Mouse (Mus musculus): ENCODE measurements at regions not wholly inside any gene's neighbourhood (a gene's known extent, or its start where the extent isn't known, plus 50 kb on each side); places are given as distances from the start of the nearest gene placed in this dataset.

- Histone ChIP-seq H3K79me2 (ENCODE audit: control insufficient read depth, insufficient read depth, low read length, poor library complexity) (no peaks in the 10 kb centered on the region), H3K9me3 (replicated peaks; ENCODE audit: insufficient read depth, low read length) (no peaks in the 10 kb centered on the region), H3K36me3 (ENCODE audit: control insufficient read depth in 1 of 2, insufficient read depth in 2 of 2, low read length in 2 of 2) (no peaks in the 10 kb centered on the region), H3K4me1 (ENCODE audit: control insufficient read depth in 1 of 2, insufficient read depth in 2 of 2, low read length in 2 of 2) (no peaks in the 10 kb centered on the region), H3K4me3 (ENCODE audit: control insufficient read depth in 1 of 2, insufficient read depth in 1 of 2, low read depth in 2 of 2, low read length in 2 of 2) (no peak overlapping the region), H3K27ac (ENCODE audit: control insufficient read depth, low read depth, low read length) (no peak overlapping the region), H3K9ac (ENCODE audit: control insufficient read depth, low read depth, low read length, poor library complexity, severe bottlenecking) (no peak overlapping the region), H3K27me3 (ENCODE audit: control insufficient read depth in 1 of 2, insufficient read depth in 2 of 2, low read length in 2 of 2) (no peaks in the 10 kb centered on the region)
- DNase-seq (ENCODE audit: low read depth, low spot score): no peak
- TF ChIP-seq EP300 (IDR thresholded peaks at IDR 0.05; ENCODE audit: low read depth in 1 of 2, low read length in 2 of 2) (no peak), CTCF (IDR thresholded peaks at IDR 0.05 in 2 of 3, conservative IDR thresholded peaks at IDR 0.05 in 1 of 3; ENCODE audit: control insufficient read depth in 1 of 3, insufficient read depth in 1 of 3, low read depth in 2 of 3, low read length in 3 of 3, poor library complexity in 1 of 3, severe bottlenecking in 1 of 3) (no peak), GABPA (IDR thresholded peaks at IDR 0.05; ENCODE audit: low read depth, low read length) (no peak)
Measured at GRCm38 (mm10) chr8:8499921-8500320, 161.1 kb downstream of the Efnb2 start.

- Histone ChIP-seq H3K27me3 (ENCODE audit: control insufficient read depth in 1 of 2, insufficient read depth in 2 of 2, low read length in 2 of 2) (no peaks in the 10 kb centered on the region), H3K4me3 (ENCODE audit: control insufficient read depth in 1 of 2, insufficient read depth in 1 of 2, low read depth in 2 of 2, low read length in 2 of 2) (no peak overlapping the region), H3K4me1 (ENCODE audit: control insufficient read depth in 1 of 2, insufficient read depth in 2 of 2, low read length in 2 of 2) (no peaks in the 10 kb centered on the region), H3K36me3 (ENCODE audit: control insufficient read depth in 1 of 2, insufficient read depth in 2 of 2, low read length in 2 of 2) (no peaks in the 10 kb centered on the region), H3K27ac (ENCODE audit: control insufficient read depth, low read depth, low read length) (no peak overlapping the region), H3K9ac (ENCODE audit: control insufficient read depth, low read depth, low read length, poor library complexity, severe bottlenecking) (no peak overlapping the region), H3K9me3 (replicated peaks; ENCODE audit: insufficient read depth, low read length) (no peaks in the 10 kb centered on the region), H3K79me2 (ENCODE audit: control insufficient read depth, insufficient read depth, low read length, poor library complexity) (no peaks in the 10 kb centered on the region)
- TF ChIP-seq TAL1 (IDR thresholded peaks at IDR 0.05; ENCODE audit: low read length) (no peak), USF1 (IDR thresholded peaks at IDR 0.05; ENCODE audit: low read depth, low read length) (no peak), NELFE (IDR thresholded peaks at IDR 0.05; ENCODE audit: low read depth, low read length) (no peak), RCOR1 (IDR thresholded peaks at IDR 0.05; ENCODE audit: low read depth, low read length) (no peak), SMC3 (IDR thresholded peaks at IDR 0.05; ENCODE audit: low read depth, low read length) (no peak), UBTF (IDR thresholded peaks at IDR 0.05; ENCODE audit: borderline replicate concordance, insufficient read depth, low read depth, low read length) (no peak), ZKSCAN1 (IDR thresholded peaks at IDR 0.05; ENCODE audit: low read depth, low read length) (no peak), ELF1 (IDR thresholded peaks at IDR 0.05; ENCODE audit: low read depth, low read length) (no peak), MXI1 (IDR thresholded peaks at IDR 0.05; ENCODE audit: low read depth, low read length) (no peak)
- DNase-seq (ENCODE audit: low read depth, low spot score): no peak
Measured at GRCm38 (mm10) chr8:8498753-8499152, 162.3 kb downstream of the Efnb2 start.

GRCm38 (mm10) chr8:8495472-8495871 is 165.6 kb downstream of the Efnb2 start:
- H3K79me2 ChIP-seq (ENCODE audit: control insufficient read depth, insufficient read depth, low read length, poor library complexity): no peaks in the 10 kb centered on the region
- no peak overlapping the region for H3K27ac ChIP-seq (ENCODE audit: control insufficient read depth, low read depth, low read length)
- no peak for DNase-seq (ENCODE audit: low read depth, low spot score)
- no peaks in the 10 kb centered on the region for H3K27me3 ChIP-seq (ENCODE audit: control insufficient read depth in 1 of 2, insufficient read depth in 2 of 2, low read length in 2 of 2)
- H3K9me3 ChIP-seq (replicated peaks; ENCODE audit: insufficient read depth, low read length): no peaks in the 10 kb centered on the region
- H3K36me3 ChIP-seq (ENCODE audit: control insufficient read depth in 1 of 2, insufficient read depth in 2 of 2, low read length in 2 of 2): no peaks in the 10 kb centered on the region
- no peaks in the 10 kb centered on the region for H3K4me1 ChIP-seq (ENCODE audit: control insufficient read depth in 1 of 2, insufficient read depth in 2 of 2, low read length in 2 of 2)
- TF ChIP-seq MAZ (IDR thresholded peaks at IDR 0.05; ENCODE audit: low read depth, low read length) (no peak), MAFK (IDR thresholded peaks at IDR 0.05; ENCODE audit: borderline replicate concordance, low read depth, low read length) (no peak), ELF1 (IDR thresholded peaks at IDR 0.05; ENCODE audit: low read depth, low read length) (no peak), TBP (IDR thresholded peaks at IDR 0.05; ENCODE audit: low read depth, low read length) (no peak), ZMIZ1 (IDR thresholded peaks at IDR 0.05; ENCODE audit: low read depth, low read length) (no peak), POLR2AphosphoS5 (IDR thresholded peaks at IDR 0.05; ENCODE audit: borderline replicate concordance, low read depth, low read length) (no peak), TCF12 (IDR thresholded peaks at IDR 0.05; ENCODE audit: low read depth, low read length) (no peak), JUND (IDR thresholded peaks at IDR 0.05; ENCODE audit: low read depth, low read length) (no peak), ZKSCAN1 (IDR thresholded peaks at IDR 0.05; ENCODE audit: low read depth, low read length) (no peak), USF1 (IDR thresholded peaks at IDR 0.05; ENCODE audit: low read depth, low read length) (no peak), CHD2 (IDR thresholded peaks at IDR 0.05; ENCODE audit: low read length) (no peak), NELFE (IDR thresholded peaks at IDR 0.05; ENCODE audit: low read depth, low read length) (no peak), CTCF (IDR thresholded peaks at IDR 0.05 in 2 of 3, conservative IDR thresholded peaks at IDR 0.05 in 1 of 3; ENCODE audit: control insufficient read depth in 1 of 3, insufficient read depth in 1 of 3, low read depth in 2 of 3, low read length in 3 of 3, poor library complexity in 1 of 3, severe bottlenecking in 1 of 3) (no peak), NRF1 (IDR thresholded peaks at IDR 0.05; ENCODE audit: insufficient read depth, low read depth, low read length, poor library complexity, severe bottlenecking) (no peak)
- no peak overlapping the region for H3K4me3 ChIP-seq (ENCODE audit: control insufficient read depth in 1 of 2, insufficient read depth in 1 of 2, low read depth in 2 of 2, low read length in 2 of 2)
- H3K9ac ChIP-seq (ENCODE audit: control insufficient read depth, low read depth, low read length, poor library complexity, severe bottlenecking): no peak overlapping the region
